Mouse (Mus musculus) MEL-GATA-1-ER (cell line): ENCODE results near the gene Tomm34.

ENCODE experiments used
- DNase-seq: peaks from one replicate; pipeline ENCODE4 v3.0.0-alpha.2; 2012; ENCODE audit warnings: low read depth; ENCODE audit errors: extremely low read depth

The Tomm34 gene

GRCm38 (mm10) chr2:164010944-164011343 lies 60.0 kb downstream of the Tomm34 start:
- DNase-seq: no peak

- no peak for DNase-seq
Measured at GRCm38 (mm10) chr2:164010496-164010895, 60.5 kb downstream of the Tomm34 start.

GRCm38 (mm10) chr2:164009227-164009626 lies 61.7 kb downstream of the Tomm34 start:
- DNase-seq: no peak

GRCm38 (mm10) chr2:164007987-164008545 lies 62.9 kb downstream of the Tomm34 start:
- DNase-seq: no peak

- no peak for DNase-seq
Measured at GRCm38 (mm10) chr2:164007547-164007946, 63.4 kb downstream of the Tomm34 start.

GRCm38 (mm10) chr2:164006932-164007331 lies 64.0 kb downstream of the Tomm34 start:
- no peak for DNase-seq

GRCm38 (mm10) chr2:164004503-164004902 lies 66.5 kb downstream of the Tomm34 start:
- DNase-seq: no peak
